Comparison of ENCODE assay signal across 16 mouse cellular contexts in the genomic region with DNA sequence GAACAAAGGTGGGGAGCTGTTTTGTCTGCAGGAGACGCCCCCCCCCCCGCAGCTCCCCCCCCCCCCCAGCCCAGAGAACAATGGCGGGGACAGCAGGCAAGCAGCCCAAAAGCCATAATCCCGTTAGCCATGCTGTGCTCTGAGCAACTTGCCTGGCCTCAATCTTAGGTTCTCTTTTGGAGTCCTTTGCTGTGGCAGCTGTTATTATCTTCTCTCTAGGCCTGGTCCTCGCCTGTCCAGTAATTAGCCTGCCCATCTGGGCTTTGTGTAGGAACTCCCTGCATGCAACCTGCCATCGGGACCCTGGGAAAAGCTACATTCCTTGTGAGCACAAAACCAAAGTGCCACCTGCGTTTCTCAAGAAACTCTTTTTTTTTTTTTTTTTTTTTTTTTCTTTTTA. TPM values are rescaled to one million over a fixed set of nuclear protein-coding genes. Genes with fewer than 3 reads are reported as not detected.
DNase-seq lines count a peak whose midpoint lies in the region; ATAC-seq and TF ChIP-seq lines count a peak whose summit lies in the region.
"Had no signal": no experiment of that assay in that cellular context is flagged by ENCODE, and none has a peak within 500 bp of the region (broad histone marks: within the 10 kb centered on the region; RNA-seq: fewer than 3 reads in every experiment).

No protein-coding gene starts in this region.

- no peak for ATAC-seq in lung, embryonic 14.5 days (ENCODE audit: insufficient read depth)
- no peak for ATAC-seq in forebrain, postnatal 0 days
- ATAC-seq in midbrain, postnatal 0 days (ENCODE audit: low FRiP score): no peak
- no peak for ATAC-seq in megakaryocyte progenitor cell, adult 5-6 weeks (replicated peaks; ENCODE audit: poor library complexity)

- H3K4me1 ChIP-seq in lung, embryonic 14.5 days (ENCODE audit: insufficient read depth): no peaks in the 10 kb centered on the region
- no peaks in the 10 kb centered on the region for H3K4me1 ChIP-seq in forebrain, postnatal 0 days (ENCODE audit: insufficient read depth)
- 0 out of 2 replicates have a peak, but pooled peaks cover 3% of the 10 kb centered on the region for H3K4me1 ChIP-seq in midbrain, postnatal 0 days (ENCODE audit: insufficient read depth, low read length)

- peak; percentile 70 for DNase-seq in embryo, embryonic 10 days (ENCODE audit: low spot score)
- DNase-seq in embryo, embryonic 9.5 days (ENCODE audit: extremely low spot score): no peak
- peak; percentile 33 for DNase-seq in lung, embryonic 14.5 days
- DNase-seq in lung, postnatal 25 days (ENCODE audit: low spot score): no peak
- DNase-seq in forebrain, postnatal 0 days: peak; percentile 26
- DNase-seq in midbrain, postnatal 0 days (ENCODE audit: low spot score): peak; percentile 69
- DNase-seq in spleen, postnatal 10 days (ENCODE audit: low spot score in 2 of 2): no peak
- DNase-seq: cerebellum, adult 11-12 months; gastrocnemius, postnatal 10 days; heart, postnatal 14 days; kidney, adult 8-10 months; lung, postnatal 10 days; right cerebral cortex, postnatal 4 days; thymus, postnatal 4 days had no signal

- H3K9me3 ChIP-seq in lung, embryonic 14.5 days (ENCODE audit: low read depth, low read length): no peaks in the 10 kb centered on the region
- H3K9me3 ChIP-seq in forebrain, postnatal 0 days (ENCODE audit: low read length): no peaks in the 10 kb centered on the region
- H3K9me3 ChIP-seq in midbrain, postnatal 0 days (ENCODE audit: low read length): no peaks in the 10 kb centered on the region

- no peaks in the 10 kb centered on the region for H3K36me3 ChIP-seq in lung, embryonic 14.5 days (ENCODE audit: insufficient read depth)
- H3K36me3 ChIP-seq in forebrain, postnatal 0 days (ENCODE audit: insufficient read depth): no peaks in the 10 kb centered on the region
- no peaks in the 10 kb centered on the region for H3K36me3 ChIP-seq in midbrain, postnatal 0 days (ENCODE audit: insufficient read depth, low read length)

- no peak overlapping the region for H3K4me3 ChIP-seq in lung, embryonic 14.5 days (ENCODE audit: low read depth, low read length)
- H3K4me3 ChIP-seq in forebrain, postnatal 0 days (ENCODE audit: low read depth, low read length): no peak overlapping the region
- H3K4me3 ChIP-seq in midbrain, postnatal 0 days (ENCODE audit: low read depth, low read length): no peak overlapping the region

- TF ChIP-seq CTCF in lung, embryonic 14.5 days (IDR thresholded peaks at IDR 0.05; ENCODE audit: low read depth): no peak
- no peak for TF ChIP-seq CTCF in forebrain, postnatal 0 days (IDR thresholded peaks at IDR 0.05; ENCODE audit: low read depth)
- no peak for TF ChIP-seq CTCF in midbrain, postnatal 0 days (IDR thresholded peaks at IDR 0.05)

- H3K27me3 ChIP-seq in lung, embryonic 14.5 days (ENCODE audit: insufficient read depth, low read length): no peaks in the 10 kb centered on the region
- H3K27me3 ChIP-seq in forebrain, postnatal 0 days (ENCODE audit: insufficient read depth, low read length): no peaks in the 10 kb centered on the region; the same call in 1 of the 2 replicates
- peaks cover 7% of the 10 kb centered on the region for H3K27me3 ChIP-seq in midbrain, postnatal 0 days (ENCODE audit: insufficient read depth, low read length)

- WGBS in lung, embryonic 14.5 days: 11% methylated on average over 6 of the region's 7 CpGs
- 3% methylated on average over 7 of the region's 7 CpGs for WGBS in forebrain, postnatal 0 days
- 11% methylated on average over 5 of the region's 7 CpGs for WGBS in midbrain, postnatal 0 days

- peak overlapping the region; percentile 67 for H3K27ac ChIP-seq in lung, embryonic 14.5 days (ENCODE audit: low read depth)
- no peak overlapping the region for H3K27ac ChIP-seq in forebrain, postnatal 0 days (ENCODE audit: low read depth, low read length)
- no peak overlapping the region for H3K27ac ChIP-seq in midbrain, postnatal 0 days (ENCODE audit: low read depth, low read length)

- H3K4me2 ChIP-seq in lung, embryonic 14.5 days: peak overlapping the region; percentile 12; the same call in 1 of the 2 replicates
- no peak overlapping the region for H3K4me2 ChIP-seq in forebrain, postnatal 0 days (ENCODE audit: low read depth)
- no peak overlapping the region for H3K4me2 ChIP-seq in midbrain, postnatal 0 days (ENCODE audit: low read depth, low read length, poor library complexity, severe bottlenecking)
- H3K4me2 ChIP-seq: liver, embryonic 11.5 days had no signal

- no peak overlapping the region for H3K9ac ChIP-seq in lung, embryonic 14.5 days
- H3K9ac ChIP-seq in forebrain, postnatal 0 days: no peak overlapping the region
- H3K9ac ChIP-seq in midbrain, postnatal 0 days (replicated peaks; ENCODE audit: low read length, poor library complexity, severe bottlenecking): no peak overlapping the region

RNA-seq across cellular contexts. Expression of gene Nipal3, which starts 29.1 kb away (rescaled TPM):
- polyA plus RNA-seq in lung, embryonic 14.5 days (2014; fragmentation: Nextera tagmentation; extraction: Ambion mirVana): 3.4 and 4.7 TPM in 2 replicates
- total RNA-seq in forebrain, postnatal 0 days (2014; rRNA removed): 40.7 and 62.1 TPM in 2 replicates
- polyA plus RNA-seq in forebrain, postnatal 0 days (2015; fragmentation: Nextera tagmentation; extraction: Ambion mirVana): 3.3 and 6.0 TPM in 2 replicates
- 89.3 and 132 TPM in 2 replicates for total RNA-seq in midbrain, postnatal 0 days (2014; rRNA removed)
- 6.5 and 10.9 TPM in 2 replicates for polyA plus RNA-seq in midbrain, postnatal 0 days (2015; fragmentation: Nextera tagmentation; extraction: Ambion mirVana)
- total RNA-seq in megakaryocyte progenitor cell, adult 5-6 weeks (2015): 4.1 and 6.6 TPM in 2 replicates
- 18.8 and 23.3 TPM in 2 replicates for total RNA-seq in megakaryocyte progenitor cell, adult 5-6 weeks (2017)

RNA-seq across cellular contexts. Expression of gene Stpg1, which starts 29.3 kb away (rescaled TPM):
- 0.14 and 0.29 TPM in 2 replicates for polyA plus RNA-seq in lung, embryonic 14.5 days (2014; fragmentation: Nextera tagmentation; extraction: Ambion mirVana)
- 0.24 and 0.62 TPM in 2 replicates for total RNA-seq in forebrain, postnatal 0 days (2014; rRNA removed)
- polyA plus RNA-seq in forebrain, postnatal 0 days (2015; fragmentation: Nextera tagmentation; extraction: Ambion mirVana): 0.64 and 1.0 TPM in 2 replicates
- 0.55 TPM in 1 of 2 replicates, not detected in the other for total RNA-seq in midbrain, postnatal 0 days (2014; rRNA removed)
- 0.28 and 0.40 TPM in 2 replicates for polyA plus RNA-seq in midbrain, postnatal 0 days (2015; fragmentation: Nextera tagmentation; extraction: Ambion mirVana)
- total RNA-seq in megakaryocyte progenitor cell, adult 5-6 weeks (2015): 0.12 TPM in 1 of 2 replicates, not detected in the other
- not detected in 2 replicates for total RNA-seq in megakaryocyte progenitor cell, adult 5-6 weeks (2017)
- total RNA-seq: gastrocnemius, postnatal 10 days had no signal

RNA-seq across cellular contexts. Expression of gene Grhl3, which starts 49.5 kb away (rescaled TPM):
- polyA plus RNA-seq in lung, embryonic 14.5 days (2014; fragmentation: Nextera tagmentation; extraction: Ambion mirVana): 2.5 and 3.3 TPM in 2 replicates
- 1.0 and 1.5 TPM in 2 replicates for total RNA-seq in forebrain, postnatal 0 days (2014; rRNA removed)
- 0.44 and 0.76 TPM in 2 replicates for polyA plus RNA-seq in forebrain, postnatal 0 days (2015; fragmentation: Nextera tagmentation; extraction: Ambion mirVana)
- total RNA-seq in midbrain, postnatal 0 days (2014; rRNA removed): 1.6 and 2.7 TPM in 2 replicates
- polyA plus RNA-seq in midbrain, postnatal 0 days (2015; fragmentation: Nextera tagmentation; extraction: Ambion mirVana): 1.5 and 1.7 TPM in 2 replicates
- total RNA-seq in megakaryocyte progenitor cell, adult 5-6 weeks (2015): not detected in 2 replicates
- not detected in 2 replicates for total RNA-seq in megakaryocyte progenitor cell, adult 5-6 weeks (2017)
- total RNA-seq: heart, postnatal 14 days had no signal

Comparison
In these comparisons a context has a peak if more than half of its experiments do, and no peak if none do; other contexts are left out.
1. DNase-seq: peak in embryo, embryonic 10 days (single experiment), lung, embryonic 14.5 days (single experiment), forebrain, postnatal 0 days (single experiment) and midbrain, postnatal 0 days (single experiment); none in embryo, embryonic 9.5 days (single experiment), lung, postnatal 25 days (single experiment) and spleen, postnatal 10 days (0 of 2).